Mouse (Mus musculus) embryonic facial prominence, embryonic 11.5 days (tissue): ENCODE measurements at regions not wholly inside any gene's neighbourhood (a gene's known extent, or its start where the extent isn't known, plus 50 kb on each side); places are given as distances from the start of the nearest gene placed in this dataset.

Experiments used
- ATAC-seq: fragments of 200-750 bp; cut with Nextera tagmentation; replicated peaks from 2 replicates; pipeline ENCODE4 v1.8.0; 2017; ENCODE audit warnings: low read depth; ENCODE audit not compliant: insufficient number of reproducible peaks, low FRiP score, low TSS enrichment
- DNase-seq: peaks from one replicate; pipeline ENCODE4 v3.0.0-alpha.2; 2015; ENCODE audit warnings: low spot score
- H3K27ac ChIP-seq: fragments of 300-500 bp; sonication (generic); replicated peaks from 2 replicates; pipeline ENCODE4 v1.5.1; 2014; ENCODE audit warnings: mild to moderate bottlenecking, low read depth, low read length, control low read depth
- H3K27me3 ChIP-seq: fragments of 300-500 bp; sonication (generic); 2 replicates; pipeline ENCODE4 v1.6.1; 2014; ENCODE audit warnings: mild to moderate bottlenecking, low read length, moderate library complexity, mixed read lengths; ENCODE audit not compliant: control insufficient read depth, insufficient read depth
- H3K36me3 ChIP-seq: fragments of 300-500 bp; sonication (generic); replicated peaks from 2 replicates; pipeline ENCODE4 v1.6.1; 2014; ENCODE audit warnings: low read depth, mild to moderate bottlenecking, low read length, moderate library complexity, mixed read lengths; ENCODE audit not compliant: control insufficient read depth, insufficient read depth
- H3K4me1 ChIP-seq: fragments of 300-500 bp; sonication (generic); 2 replicates; pipeline ENCODE4 v1.6.1; 2014; ENCODE audit warnings: low read length, mixed read lengths; ENCODE audit not compliant: control insufficient read depth, insufficient read depth
- H3K4me2 ChIP-seq: fragments of 300-500 bp; sonication (generic); 2 replicates; pipeline ENCODE4 v1.6.1; 2014; ENCODE audit warnings: low read depth, mild to moderate bottlenecking, control low read depth, low read length, moderate library complexity
- H3K4me3 ChIP-seq: fragments of 300-500 bp; sonication (generic); 2 replicates; pipeline ENCODE4 v1.5.1; 2014; ENCODE audit warnings: low read depth, low read length, control low read depth
- H3K9ac ChIP-seq: fragments of 300-500 bp; sonication (generic); replicated peaks from 2 replicates; pipeline ENCODE4 v1.6.1; 2014; ENCODE audit warnings: mild to moderate bottlenecking, control low read depth, low read length
- H3K9me3 ChIP-seq: fragments of 300-500 bp; sonication (generic); replicated peaks from 2 replicates; pipeline ENCODE4 v1.6.1; 2016; ENCODE audit warnings: mild to moderate bottlenecking, low read length, inconsistent platforms, mixed read lengths; ENCODE audit not compliant: control insufficient read depth
- WGBS: fragments of 180-500 bp; shearing (Covaris S2); extraction: QIAGEN DNeasy Blood & Tissue Kit; methylation state at CpG from one replicate; pipeline ENCODE4 v1.1.7; 2014; 5-methylcytosine and 5-hydroxymethylcytosine counted together

DNA sequence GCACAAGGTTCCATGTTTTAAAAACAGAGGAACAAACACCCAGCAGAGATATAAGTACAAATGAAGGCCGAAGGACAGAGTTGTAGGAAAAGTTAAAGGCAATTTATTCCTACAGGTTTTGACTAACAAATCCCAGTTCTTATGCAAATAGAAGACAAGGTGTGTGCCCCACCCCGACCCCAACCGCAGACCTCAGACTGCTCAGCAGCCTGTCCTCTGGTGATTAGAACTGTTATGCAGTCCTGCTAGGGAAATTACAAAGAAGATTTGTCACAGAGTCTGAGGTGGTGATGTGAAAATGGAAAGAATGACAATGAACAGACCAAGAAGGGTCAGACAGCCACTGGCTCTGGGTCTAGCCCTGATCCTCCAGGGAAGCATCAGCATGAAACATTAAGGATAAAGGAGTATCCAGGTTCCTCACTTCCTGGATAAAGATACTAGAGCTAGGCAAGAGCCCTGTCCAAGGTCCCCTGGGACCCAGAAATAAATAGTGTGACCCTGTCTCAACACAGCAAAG lies 131.4 kb upstream of the Mpped2 start:
- DNase-seq (no peak), ATAC-seq (no peak)
- Histone ChIP-seq H3K27me3 (no peaks in the 10 kb centered on the region), H3K4me1 (no peaks in the 10 kb centered on the region), H3K4me3 (no peak overlapping the region), H3K27ac (no peak overlapping the region), H3K36me3 (no peaks in the 10 kb centered on the region), H3K9me3 (no peaks in the 10 kb centered on the region), H3K4me2 (no peak overlapping the region), H3K9ac (no peak overlapping the region)
- WGBS, result 61% methylated on average over 3 of the region's 3 CpGs

DNA sequence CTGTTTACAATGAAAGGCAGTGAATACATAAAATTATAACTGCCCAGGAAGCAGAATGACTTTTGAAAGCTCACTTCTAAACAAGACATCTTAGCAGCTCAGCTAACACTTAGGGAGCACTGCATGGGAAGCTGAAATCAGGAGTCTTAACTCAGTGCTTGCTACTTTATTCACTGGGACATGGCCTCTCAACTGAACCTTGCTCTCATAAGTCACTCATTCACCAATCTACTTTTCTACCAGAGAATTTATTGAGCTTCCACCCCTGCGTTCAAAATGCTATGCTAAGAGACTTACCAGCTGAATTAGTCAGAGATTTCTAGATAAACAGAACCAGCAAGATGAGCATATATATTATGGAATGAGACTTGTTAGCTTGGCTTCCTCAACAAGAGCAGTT lies 122.8 kb upstream of the Mpped2 start:
- H3K4me1 ChIP-seq, result no peaks in the 10 kb centered on the region
- no peak for ATAC-seq
- 86% methylated on average over 1 of the region's 1 CpGs for WGBS
- no peaks in the 10 kb centered on the region for H3K27me3 ChIP-seq
- no peak overlapping the region for H3K4me2 ChIP-seq
- no peak overlapping the region for H3K9ac ChIP-seq
- no peaks in the 10 kb centered on the region for H3K9me3 ChIP-seq
- no peaks in the 10 kb centered on the region for H3K36me3 ChIP-seq
- no peak overlapping the region for H3K27ac ChIP-seq
- no peak overlapping the region for H3K4me3 ChIP-seq
- no peak for DNase-seq

DNA sequence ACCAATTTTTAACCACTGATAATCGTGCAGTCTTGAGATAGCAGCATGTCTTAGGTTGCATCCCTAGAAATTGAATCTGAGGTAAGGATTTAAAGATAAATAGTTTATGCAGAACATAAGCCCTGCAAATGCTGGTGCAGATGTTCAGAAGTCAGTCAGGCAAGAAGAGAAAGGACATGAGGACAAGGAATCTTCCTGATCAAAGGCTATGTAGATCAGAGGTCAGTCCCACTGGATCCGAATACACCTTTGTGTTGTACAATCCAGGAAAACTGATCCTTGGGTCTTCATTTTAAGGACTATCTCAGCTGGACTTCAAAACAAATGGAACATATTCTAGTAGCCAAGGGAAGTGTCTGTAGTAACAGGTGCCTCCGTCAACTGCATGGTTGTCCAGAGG lies 121.7 kb upstream of the Mpped2 start:
- no peak overlapping the region for H3K4me2 ChIP-seq
- H3K9me3 ChIP-seq, result no peaks in the 10 kb centered on the region
- H3K9ac ChIP-seq, result no peak overlapping the region
- DNase-seq, result no peak
- H3K4me3 ChIP-seq, result no peak overlapping the region
- no peak overlapping the region for H3K27ac ChIP-seq
- 87% methylated on average over 3 of the region's 3 CpGs for WGBS
- H3K4me1 ChIP-seq, result no peaks in the 10 kb centered on the region
- no peaks in the 10 kb centered on the region for H3K36me3 ChIP-seq
- no peak for ATAC-seq
- H3K27me3 ChIP-seq, result no peaks in the 10 kb centered on the region

DNA sequence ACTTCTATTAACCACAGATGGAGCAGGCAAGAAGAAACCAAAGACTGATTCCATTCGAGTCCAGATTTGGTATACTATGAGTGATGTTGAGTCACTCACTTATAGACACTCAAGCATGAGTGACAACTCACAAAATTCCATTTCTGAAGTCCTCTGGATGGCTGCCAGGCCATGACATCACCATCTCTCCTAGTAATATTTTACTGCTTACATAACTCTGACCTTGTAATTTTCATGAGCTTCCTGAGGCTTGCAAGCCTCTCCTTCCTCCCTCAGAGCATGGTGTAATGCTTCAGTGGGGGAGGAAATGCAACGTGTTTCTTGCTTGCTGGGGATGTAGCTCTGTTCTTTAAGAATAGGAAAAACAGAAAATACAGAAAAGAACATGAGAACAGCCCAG lies 121.2 kb upstream of the Mpped2 start:
- Histone ChIP-seq H3K9ac (no peak overlapping the region), H3K4me3 (no peak overlapping the region), H3K27me3 (no peaks in the 10 kb centered on the region), H3K36me3 (no peaks in the 10 kb centered on the region), H3K4me2 (no peak overlapping the region), H3K4me1 (no peaks in the 10 kb centered on the region; the same call in 1 of the 2 replicates), H3K9me3 (no peaks in the 10 kb centered on the region), H3K27ac (no peak overlapping the region)
- DNase-seq (no peak), ATAC-seq (no peak)
- 74% methylated on average over 2 of the region's 2 CpGs for WGBS

DNA sequence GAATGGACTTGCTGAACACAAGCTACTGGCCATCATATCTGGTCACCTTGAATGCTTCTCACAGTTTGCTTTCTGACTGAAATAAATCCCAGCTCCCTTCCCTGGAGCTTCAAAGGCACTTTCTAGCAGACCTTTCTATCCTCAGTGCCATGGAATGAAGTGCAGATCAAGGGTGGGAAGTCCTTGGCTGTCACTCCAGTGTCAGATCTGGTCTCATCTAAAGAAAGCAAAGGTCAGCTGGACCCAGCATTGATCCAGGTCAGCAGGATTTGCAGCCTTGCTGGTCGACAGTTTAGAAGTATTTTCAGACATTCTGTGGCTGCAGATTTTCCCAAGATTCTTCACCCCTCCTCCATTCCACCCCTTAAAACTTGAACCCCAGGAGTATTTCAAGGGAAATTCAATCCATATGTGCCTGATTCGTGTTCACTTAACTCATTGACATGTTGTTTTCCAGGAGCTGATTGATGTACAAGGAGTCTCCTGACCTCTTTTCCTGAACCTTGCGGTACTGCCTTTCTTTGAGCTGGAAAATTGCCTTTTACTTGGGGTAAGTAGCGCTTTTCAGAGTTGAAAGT lies 116.2 kb upstream of the Mpped2 start:
- Histone ChIP-seq H3K36me3 (no peaks in the 10 kb centered on the region), H3K9me3 (no peaks in the 10 kb centered on the region), H3K27me3 (peaks cover 3% of the 10 kb centered on the region; the same call in 1 of the 2 replicates), H3K4me1 (no peaks in the 10 kb centered on the region; the same call in 1 of the 2 replicates), H3K9ac (no peak overlapping the region), H3K27ac (no peak overlapping the region), H3K4me3 (no peak overlapping the region), H3K4me2 (no peak overlapping the region)
- ATAC-seq, result no peak
- peak; percentile 90 for DNase-seq
- WGBS, result 20% methylated on average over 4 of the region's 4 CpGs

DNA sequence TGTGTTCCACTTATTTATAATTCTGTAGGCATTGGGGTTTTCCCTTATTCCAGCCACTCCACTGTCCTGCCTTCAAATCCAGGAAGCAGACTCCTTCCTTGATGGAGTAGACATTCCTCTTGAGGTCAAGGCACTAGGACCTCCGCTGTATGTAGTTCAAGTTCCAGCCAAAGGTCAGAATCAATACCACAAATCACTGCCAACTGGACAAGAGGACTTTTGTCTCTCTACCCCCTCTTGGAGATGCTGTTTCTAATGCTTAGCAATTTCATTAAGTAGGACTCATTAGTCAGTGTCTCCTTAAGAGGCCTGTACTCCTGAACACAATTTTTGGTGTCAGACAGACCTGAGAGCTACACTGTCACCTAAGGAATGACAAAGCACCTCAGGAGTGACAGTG lies 115.0 kb upstream of the Mpped2 start:
- peaks cover 3% of the 10 kb centered on the region; the same call in 1 of the 2 replicates for H3K27me3 ChIP-seq
- no peak overlapping the region for H3K9ac ChIP-seq
- H3K36me3 ChIP-seq, result no peaks in the 10 kb centered on the region
- ATAC-seq, result no peak
- H3K27ac ChIP-seq, result no peak overlapping the region
- H3K4me1 ChIP-seq, result no peaks in the 10 kb centered on the region; the same call in 1 of the 2 replicates
- no peaks in the 10 kb centered on the region for H3K9me3 ChIP-seq
- H3K4me2 ChIP-seq, result no peak overlapping the region
- WGBS, result 33% methylated on average over 1 of the region's 1 CpGs
- no peak for DNase-seq
- no peak overlapping the region for H3K4me3 ChIP-seq

DNA sequence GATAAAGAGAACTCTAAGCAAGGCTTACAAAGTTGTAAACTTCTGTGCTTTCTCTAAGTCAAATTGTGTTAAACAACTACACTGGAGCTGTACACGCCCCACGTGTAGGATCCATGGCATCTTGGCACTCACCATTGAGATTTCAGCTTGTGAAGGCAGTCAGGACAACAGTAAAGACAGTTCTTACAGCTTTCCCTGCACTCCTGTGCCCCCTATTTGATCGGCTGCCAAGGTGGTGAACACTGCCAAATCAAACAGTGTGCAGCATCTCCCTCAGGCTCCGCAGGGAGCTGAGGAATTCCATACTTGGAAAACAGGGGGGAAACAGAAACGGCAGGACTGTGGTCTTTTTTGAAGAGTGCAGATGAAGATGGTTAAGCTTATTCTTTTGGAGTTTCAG lies 112.4 kb upstream of the Mpped2 start:
- H3K4me2 ChIP-seq, result no peak overlapping the region
- DNase-seq (no peak), ATAC-seq (no peak)
- no peaks in the 10 kb centered on the region; the same call in 1 of the 2 replicates for H3K4me1 ChIP-seq
- no peak overlapping the region for H3K4me3 ChIP-seq
- no peaks in the 10 kb centered on the region for H3K9me3 ChIP-seq
- no peak overlapping the region for H3K27ac ChIP-seq
- H3K27me3 ChIP-seq, result peaks cover 3% of the 10 kb centered on the region; the same call in 1 of the 2 replicates
- H3K9ac ChIP-seq, result no peak overlapping the region
- WGBS, result 58% methylated on average over 5 of the region's 5 CpGs
- H3K36me3 ChIP-seq, result no peaks in the 10 kb centered on the region

DNA sequence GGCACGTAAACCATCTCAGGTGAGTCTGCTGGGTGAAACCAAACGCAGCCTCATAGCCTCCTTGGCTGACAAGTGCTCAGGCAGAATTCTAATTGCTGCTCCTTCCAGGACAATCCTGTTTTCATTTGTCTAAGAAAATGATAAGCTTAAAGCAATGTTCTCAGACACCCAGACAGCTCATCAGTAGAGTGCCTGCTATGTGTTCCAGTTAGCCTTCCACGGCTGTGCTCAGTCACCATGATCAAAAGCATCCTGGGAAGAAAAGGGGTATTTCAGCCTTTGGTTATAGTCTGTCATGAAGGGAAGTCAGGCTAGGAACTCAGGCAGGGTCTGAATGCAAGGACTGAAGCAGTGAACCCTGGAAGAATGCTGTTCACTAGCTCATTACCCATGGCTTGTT lies 71.8 kb upstream of the Mpped2 start:
- Histone ChIP-seq H3K4me2 (no peak overlapping the region), H3K9ac (no peak overlapping the region), H3K9me3 (no peaks in the 10 kb centered on the region), H3K27me3 (no peaks in the 10 kb centered on the region), H3K4me1 (no peaks in the 10 kb centered on the region), H3K4me3 (no peak overlapping the region), H3K36me3 (no peaks in the 10 kb centered on the region), H3K27ac (no peak overlapping the region)
- WGBS, result 85% methylated on average over 3 of the region's 3 CpGs
- no peak for ATAC-seq
- no peak for DNase-seq
